In genomic region chr6:72597083-72597874, GRCm38 (mm10) we compare ENCODE assay signal across 1 mouse cellular context.
TF ChIP-seq lines count a peak whose summit lies in the region.

No protein-coding gene starts in this region.

TF ChIP-seq in MEL, 35 proteins besides CTCF, POLR2A, EP300 and RAD21 (continued from another document):
- TF ChIP-seq MEF2A (IDR thresholded peaks at IDR 0.05; ENCODE audit: extremely low read depth, insufficient replicate concordance, low read depth, low read length, poor library complexity, severe bottlenecking) = no peak
